Mouse (Mus musculus) kidney, postnatal 36 days (tissue): ENCODE results near the gene Gbp10.
"Not testable (repeated sequence)": the region's sequence is repeated elsewhere in the genome, so short reads cannot be mapped to it uniquely, and the experiment has no call there.

Experiments
- DNase-seq, 2 experiments: peaks; one replicate each; pipeline ENCODE4 v3.0.0; 2021 to 2022; ENCODE audit warnings: mixed read lengths in 2 of 2

The Gbp10 gene

GRCm38 (mm10) chr5:105239483-105240047 lies at the start of gene Gbp10:
TSS of gene Gbp10 (minus strand) at chr5:105239533.
- DNase-seq = peak; percentile 16 to 25

GRCm38 (mm10) chr5:105260673-105261072 lies 21.3 kb upstream of the Gbp10 start:
- not testable (repeated sequence) for DNase-seq

DNA sequence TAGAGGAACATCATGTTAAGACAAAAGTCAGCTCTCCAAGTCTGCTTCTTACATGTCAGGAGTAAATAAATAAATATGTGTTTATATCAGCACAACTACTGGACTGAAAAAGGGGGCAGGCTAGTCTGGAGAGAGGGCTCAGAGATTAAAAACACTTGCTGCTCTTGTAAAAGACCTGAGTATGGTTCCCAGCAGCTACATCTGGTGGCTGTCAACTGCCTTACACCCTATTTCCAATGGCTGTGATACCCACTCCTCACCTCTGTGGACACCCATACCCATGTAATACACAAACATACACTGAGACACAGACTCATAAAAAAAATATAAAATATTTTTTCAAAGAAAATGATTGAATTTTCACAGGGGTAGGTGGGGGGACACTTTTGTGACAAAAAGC lies 13.2 kb upstream of the Gbp10 start:
- DNase-seq = no peak

GRCm38 (mm10) chr5:105244741-105245140 lies 5.4 kb upstream of the Gbp10 start:
- not testable (repeated sequence) for DNase-seq

DNA sequence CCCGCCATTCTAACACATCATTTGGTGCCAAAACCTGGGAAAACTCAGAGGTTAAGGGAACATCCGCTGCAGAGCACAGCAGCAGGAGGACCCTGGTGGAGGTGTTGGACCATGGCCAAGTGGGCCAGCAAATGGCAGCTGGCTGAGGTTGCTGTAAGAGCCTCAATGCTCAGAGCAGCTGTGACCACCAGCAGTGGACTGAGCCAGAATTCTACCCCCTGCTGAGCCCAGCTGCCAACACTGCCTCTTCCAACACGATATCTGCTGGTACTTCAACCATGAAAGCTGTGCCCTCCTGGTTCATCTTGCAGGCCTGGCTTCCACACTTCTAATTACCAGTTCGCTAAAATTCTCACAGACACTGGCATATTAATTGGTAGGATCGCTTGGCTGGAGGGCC lies 1.6 kb upstream of the Gbp10 start:
- not testable (repeated sequence) for DNase-seq

DNA sequence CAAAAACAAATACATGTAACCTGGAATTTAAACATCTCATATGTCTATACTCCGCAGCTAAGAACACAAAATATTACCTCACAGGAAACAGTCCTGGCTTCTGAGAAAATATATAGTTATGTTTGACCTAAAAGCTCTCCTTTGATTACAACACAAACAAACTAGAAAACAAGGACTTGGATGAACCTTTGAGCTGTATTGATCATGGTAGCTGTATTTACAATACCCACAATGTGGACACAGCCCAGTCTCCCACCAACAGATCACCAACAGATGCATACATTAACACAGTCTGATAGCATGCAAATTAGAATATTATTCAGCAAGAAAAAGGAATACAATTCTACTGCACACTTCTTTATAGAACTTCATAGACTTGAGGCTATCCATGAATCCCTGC lies 931 bp downstream of the Gbp10 start:
- DNase-seq = not testable (repeated sequence)

DNA sequence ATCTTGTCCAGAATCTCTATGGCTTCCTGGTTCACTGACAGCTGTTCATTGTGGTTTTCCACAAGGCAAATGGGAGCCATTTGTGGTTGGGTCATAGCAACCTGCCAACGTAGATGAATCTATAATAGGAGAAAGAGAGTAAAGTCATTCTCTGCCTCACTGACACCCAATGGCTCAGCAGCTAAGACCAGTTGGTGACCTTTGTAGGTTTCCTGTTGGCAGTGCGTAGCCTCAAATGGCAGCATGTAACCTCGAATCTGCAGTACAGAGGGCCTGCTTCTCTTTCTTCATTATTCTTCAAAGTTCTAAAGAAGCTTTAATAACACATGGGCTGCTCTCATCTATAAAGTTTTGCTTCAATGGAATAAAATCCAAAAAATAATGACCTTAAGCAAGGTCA lies 3.3 kb downstream of the Gbp10 start:
- not testable (repeated sequence) for DNase-seq

- DNase-seq = not testable (repeated sequence)
These were observed 30.4 kb downstream of the Gbp10 start for GRCm38 (mm10) chr5:105208957-105209356.

- DNase-seq = not testable (repeated sequence)
These were observed 38.5 kb downstream of the Gbp10 start for GRCm38 (mm10) chr5:105200791-105201355.

DNA sequence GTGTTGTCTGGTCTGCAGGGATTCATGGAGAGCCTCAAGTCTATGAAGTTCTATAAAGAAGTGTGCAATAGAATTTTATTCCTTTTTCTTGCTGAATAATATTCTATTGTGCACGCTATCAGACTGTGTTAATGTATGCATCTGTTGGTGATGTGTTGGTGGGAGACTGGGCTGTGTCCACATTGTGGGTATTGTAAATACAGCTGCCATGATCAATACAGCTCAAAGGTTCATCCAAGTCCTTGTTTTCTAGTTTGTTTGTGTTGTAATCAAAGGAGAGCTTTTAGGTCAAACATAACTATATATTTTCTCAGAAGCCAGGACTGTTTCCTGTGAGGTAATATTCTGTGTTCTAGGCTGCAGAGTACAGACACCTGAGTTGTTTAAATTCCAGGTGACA lies 40.2 kb downstream of the Gbp10 start:
- DNase-seq = not testable (repeated sequence)

DNA sequence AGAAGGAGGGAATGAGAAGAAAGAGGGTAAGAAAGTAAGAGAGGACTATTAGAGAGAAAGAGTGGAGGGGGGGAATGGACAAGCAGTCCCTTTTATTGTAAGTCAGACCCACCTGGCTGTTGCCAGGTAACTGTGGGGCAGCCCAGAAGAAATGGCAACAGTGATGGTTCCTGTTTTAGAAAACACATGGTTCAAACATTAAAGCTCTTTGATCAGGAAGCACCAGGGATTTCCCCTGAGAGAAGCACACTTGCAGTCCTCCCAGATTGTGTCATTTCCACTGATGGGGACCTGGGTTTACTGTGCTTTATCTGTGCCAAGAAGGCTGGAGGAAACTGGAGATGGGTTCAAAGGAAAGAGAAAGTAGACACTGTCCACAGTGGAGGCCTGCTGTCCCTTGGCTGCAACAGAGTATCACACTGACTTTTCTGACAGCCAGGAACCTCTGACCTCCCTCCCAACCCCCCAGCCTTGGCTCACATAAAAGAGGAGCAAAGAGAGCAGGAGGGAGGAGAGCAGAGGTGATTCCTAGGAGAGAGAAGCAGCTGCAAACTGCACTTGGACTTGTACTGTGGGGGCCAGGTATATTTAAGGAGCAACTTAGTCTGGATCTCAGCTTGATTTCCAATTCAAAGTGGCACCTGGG lies 41.3 kb downstream of the Gbp10 start:
- peak in 1 of 2 experiments; percentile 10 for DNase-seq

DNA sequence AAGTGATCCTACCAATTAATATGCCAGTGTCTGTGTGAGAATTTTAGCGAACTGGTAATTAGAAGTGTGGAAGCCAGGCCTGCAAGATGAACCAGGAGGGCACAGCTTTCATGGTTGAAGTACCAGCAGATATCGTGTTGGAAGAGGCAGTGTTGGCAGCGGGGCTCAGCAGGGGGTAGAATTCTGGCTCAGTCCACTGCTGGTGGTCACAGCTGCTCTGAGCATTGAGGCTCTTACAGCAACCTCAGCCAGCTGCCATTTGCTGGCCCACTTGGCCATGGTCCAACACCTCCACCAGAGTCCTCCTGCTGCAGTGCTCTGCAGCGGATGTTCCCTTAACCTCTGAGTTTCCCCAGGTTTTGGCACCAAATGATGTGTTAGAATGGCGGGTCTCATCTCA lies 43.0 kb downstream of the Gbp10 start:
- DNase-seq = not testable (repeated sequence)

DNA sequence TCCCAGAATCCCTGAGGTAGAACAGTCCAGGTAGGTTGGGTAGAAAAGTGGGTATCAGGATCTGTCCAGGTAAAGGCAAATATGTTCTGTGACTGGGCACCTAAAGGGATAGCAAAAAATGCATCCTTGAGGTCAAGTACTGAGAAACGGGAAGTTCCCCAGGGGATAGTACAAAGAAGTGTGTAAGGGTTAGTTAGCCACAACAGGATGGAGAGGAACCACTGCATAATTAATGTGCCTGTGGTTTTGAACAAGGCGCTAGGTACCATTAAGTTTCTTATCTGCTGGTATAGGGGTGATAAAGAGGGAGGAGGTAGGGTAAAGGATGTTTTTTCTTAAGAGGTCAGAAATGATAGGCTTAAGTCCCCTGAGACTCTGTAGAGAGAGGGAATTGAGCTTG lies 46.8 kb downstream of the Gbp10 start:
- DNase-seq = not testable (repeated sequence)

DNA sequence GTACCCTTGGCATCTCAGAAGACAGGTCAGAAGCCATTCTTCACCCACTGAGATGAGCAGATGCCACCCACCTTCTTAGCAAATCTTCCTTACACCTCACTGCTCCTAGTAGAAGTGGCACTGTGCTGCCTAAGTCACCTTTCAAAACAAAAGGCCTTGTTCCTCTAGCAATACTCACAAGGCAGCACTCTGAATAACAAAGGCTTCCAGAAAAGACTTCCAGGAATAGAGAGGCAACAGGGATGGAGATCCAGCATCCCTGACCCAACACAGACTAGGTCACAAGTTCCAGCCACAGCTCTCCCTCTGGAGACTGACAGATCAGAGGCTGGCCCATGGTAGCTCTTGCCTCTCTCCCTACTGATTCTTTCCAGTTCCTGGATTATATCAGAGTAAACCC lies 57.9 kb downstream of the Gbp10 start:
- DNase-seq = no peak
